Mouse (Mus musculus) adrenal gland, adult 18-20 months (tissue): ENCODE measurements around the gene Slc6a1. TPM values are rescaled to one million over a fixed set of nuclear protein-coding genes. Genes with fewer than 3 reads are reported as not detected.
"Not testable (repeated sequence)": the region's sequence is repeated elsewhere in the genome, so short reads cannot be mapped to it uniquely, and the experiment has no call there.

Experiments used
- DNase-seq, 2 experiments: peaks; one replicate each; pipeline ENCODE4 v3.0.0; 2021 to 2022; ENCODE audit warnings: low spot score in 2 of 2
- total RNA-seq, 2 experiments: library from RNA; stranded (reverse); gene quantifications; 1 replicate in 1 of 2; 2 replicates in 1 of 2; pipeline ENCODE4 v1.2.3; 2021

Slc6a1 gene
- total RNA-seq, 2 experiments from 2014 or later = not detected

DNA sequence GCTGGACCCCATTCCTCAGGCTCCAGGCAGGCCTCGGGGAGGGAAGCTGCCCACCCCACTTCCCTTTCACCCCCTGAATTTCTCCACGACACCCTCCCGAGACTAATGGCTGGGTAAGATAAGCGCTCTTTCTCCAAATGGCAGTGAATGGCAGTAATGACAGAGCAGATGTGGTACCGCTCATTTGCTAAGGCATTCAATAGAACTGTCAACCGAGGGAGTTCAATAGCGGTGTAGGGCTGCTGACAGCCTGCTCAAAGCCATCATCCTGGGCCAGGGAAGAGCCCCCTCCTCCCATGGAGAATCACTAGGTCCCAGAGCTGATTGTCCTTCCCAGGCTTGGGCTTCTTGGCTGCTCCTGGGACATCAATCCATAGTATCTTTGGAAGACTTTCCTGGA, 6.7 kb downstream of the Slc6a1 start:
- no peak for DNase-seq

DNA sequence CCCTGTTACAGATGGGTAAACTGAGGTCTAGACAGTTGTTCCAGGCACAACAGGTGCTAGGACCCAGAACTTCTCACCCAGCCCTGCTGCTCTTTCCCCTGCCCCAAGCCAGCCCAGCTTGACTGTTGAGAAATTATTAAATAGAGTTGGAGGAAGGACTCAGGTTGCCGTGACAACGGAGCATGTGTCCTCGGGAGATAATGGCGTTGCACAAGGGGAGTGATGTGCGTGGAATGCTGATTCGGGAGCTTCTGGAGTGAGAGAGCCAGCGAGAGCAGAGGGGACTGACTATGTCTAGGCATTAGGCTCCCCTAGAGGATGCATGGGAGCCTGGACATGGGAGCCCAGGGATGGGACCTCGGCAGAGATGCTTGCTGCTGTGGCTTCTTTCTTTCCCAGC, 7.7 kb downstream of the Slc6a1 start:
- no peak for DNase-seq

DNA sequence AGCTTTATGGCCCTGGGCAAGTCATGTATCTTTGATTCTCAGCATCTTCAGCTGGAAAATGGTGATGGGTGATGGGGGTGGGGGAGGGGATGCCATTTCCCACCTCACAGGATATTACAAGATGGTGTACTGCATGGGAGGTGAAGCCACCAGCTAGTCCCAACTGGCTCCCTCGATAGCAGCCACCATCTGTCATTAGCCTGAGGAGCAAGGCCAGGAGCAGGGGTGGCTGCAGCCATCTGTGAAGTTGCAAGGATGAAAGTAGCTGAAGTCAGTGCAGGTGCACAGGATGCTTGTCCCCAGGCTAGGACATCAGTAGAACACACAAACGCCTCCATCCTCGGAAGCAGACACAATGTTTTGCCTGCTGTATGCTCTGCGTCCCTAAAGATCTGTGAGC, 8.5 kb downstream of the Slc6a1 start:
- DNase-seq = no peak

DNA sequence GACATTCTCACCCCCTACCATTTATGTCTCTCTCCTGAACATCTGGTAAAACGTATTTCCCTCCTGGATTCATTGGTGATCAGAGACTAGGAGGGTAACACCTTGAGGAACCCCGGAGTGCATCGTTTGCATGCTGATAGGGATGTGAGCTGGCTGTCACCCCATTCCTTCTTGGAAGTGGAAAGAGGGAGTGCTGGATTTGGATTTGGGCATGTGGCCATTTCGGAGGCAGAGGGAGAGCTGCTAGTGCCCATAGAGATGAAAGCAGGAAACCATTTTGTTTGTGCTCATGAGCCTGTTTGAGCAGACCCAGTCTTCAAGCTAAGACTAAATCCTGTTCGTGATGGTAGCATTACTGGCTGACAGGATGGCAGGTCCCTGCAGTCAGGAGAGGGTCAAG, 9.0 kb downstream of the Slc6a1 start:
- no peak for DNase-seq

DNA sequence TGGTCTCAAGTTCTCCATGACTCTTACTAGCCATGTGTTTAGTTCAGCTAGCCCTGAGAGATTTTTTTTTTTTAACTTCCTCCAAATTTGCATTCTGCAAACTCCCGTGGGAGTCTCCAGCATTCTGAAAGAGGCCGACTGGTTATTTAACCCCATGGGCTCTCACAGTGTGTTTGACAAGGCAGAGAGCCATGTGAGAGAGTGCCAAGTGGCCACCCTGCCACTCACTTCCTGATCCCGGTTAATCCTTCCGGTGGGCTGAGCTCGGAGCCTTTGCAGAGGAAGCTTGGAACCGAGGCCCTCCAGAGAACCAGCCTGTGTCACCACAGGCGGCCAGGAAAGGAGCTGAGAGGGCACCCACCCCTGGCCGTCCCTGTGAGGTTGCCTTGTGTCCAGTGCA, 11.1 kb downstream of the Slc6a1 start:
- DNase-seq = no peak

DNA sequence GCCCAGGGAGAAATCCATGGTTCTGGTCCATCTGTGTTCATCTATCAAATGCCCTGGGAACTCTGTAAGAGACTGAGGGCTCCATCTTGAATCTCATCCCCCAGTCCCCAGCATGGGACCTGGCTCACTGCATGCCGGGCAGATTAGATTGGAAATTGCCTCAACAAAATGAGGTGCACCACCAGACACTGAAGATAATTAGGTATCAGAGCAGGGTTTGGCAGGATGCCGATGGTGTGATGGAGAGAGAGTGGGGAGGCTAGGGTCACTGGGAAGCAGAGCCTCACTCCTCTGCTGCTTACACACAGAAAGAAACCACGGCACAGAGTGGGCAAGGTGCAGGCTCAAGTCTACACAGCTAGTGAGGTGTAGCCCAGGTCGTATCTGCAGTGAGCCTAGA, 12.7 kb downstream of the Slc6a1 start:
- no peak for DNase-seq

DNA sequence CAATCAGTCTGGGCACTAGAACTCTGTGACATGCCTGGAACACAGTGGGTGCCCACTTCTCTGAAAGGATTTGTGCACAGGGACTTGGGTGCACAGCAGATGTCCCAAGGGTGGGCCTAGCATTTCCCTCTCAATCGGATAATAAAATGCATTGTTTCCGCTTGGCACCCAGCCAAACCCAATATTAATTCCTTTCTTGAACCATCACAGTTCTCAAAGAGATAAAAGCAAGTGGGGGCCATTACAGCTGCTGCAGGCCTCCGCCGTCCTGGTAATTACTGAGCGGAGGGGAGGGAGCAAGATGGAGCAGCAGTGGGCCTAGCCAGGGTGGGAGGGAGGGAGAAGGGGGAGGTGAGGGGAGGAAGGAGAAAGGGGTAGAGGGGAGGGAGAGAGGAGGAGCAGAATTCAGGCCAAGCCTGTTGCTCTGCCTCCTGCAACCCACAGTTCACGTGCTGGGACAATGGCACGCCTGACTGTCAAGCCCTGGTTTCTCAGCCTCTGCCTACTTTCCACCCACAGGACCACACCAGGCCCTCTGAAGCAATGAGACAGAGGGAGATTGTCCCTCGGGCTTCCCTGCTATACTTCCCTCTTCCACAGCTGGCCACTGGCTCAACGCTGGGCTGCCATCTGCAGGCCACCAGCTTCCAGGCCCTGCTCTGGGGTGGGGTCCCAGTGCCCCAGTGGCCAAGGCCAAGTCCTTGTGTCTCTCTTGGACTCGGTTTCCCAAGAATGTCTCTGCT, 15.0 kb downstream of the Slc6a1 start:
- DNase-seq = no peak

DNA sequence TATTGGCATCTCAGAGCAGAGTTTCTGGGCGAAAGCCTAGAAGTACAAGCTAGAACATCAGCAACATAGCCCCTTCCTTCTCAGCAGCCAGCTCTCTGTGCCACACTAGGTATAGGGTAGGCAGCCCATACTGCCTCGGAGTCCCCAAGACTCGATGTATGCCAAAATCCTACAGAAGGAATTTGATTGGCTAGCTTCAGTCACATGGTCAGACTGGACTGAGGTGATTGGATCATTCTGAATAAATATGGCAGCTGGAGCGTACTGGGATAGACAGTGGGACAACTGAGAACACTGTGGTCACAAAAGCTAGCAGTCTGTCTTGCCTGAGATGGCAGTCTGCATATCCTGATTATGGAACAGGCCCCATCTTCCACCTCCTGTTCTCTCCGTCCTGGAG, 17.3 kb downstream of the Slc6a1 start:
- DNase-seq = no peak

DNA sequence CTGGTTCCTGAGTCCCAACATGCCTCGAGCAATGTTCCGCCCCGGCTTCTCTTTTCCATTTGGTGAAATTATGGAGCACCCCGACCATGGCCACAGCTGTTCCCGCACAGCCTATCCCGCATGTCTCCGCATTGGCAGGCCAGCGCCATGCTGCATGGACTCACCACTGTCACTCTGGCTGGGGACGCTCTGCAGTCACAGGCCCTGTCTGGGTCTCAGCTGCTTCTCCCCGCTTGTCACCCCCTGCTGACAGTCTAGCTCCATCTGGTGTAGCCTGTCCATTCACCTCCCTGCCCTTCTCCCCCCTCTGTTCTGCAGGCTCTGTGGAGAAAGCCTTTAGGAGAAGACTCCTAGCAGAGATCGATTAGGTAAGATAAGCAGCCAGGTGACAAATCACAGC, 18.3 kb downstream of the Slc6a1 start:
- DNase-seq = no peak

DNA sequence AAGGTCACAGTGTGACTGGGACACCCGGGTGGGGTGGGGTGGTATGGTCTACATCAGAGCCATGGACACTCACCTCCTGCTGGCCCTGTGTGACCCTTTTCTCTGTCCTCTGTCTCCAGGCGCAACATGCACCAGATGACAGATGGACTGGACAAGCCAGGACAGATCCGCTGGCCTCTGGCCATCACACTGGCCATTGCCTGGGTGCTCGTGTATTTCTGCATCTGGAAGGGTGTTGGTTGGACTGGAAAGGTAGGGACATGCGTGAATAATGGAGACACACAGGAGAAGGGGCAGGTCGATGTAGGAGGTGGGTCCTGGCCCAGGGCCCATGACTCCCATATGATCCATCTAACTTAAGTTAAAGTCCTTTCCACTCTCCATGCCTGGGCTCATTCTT, 22.2 kb downstream of the Slc6a1 start:
- no peak for DNase-seq

DNA sequence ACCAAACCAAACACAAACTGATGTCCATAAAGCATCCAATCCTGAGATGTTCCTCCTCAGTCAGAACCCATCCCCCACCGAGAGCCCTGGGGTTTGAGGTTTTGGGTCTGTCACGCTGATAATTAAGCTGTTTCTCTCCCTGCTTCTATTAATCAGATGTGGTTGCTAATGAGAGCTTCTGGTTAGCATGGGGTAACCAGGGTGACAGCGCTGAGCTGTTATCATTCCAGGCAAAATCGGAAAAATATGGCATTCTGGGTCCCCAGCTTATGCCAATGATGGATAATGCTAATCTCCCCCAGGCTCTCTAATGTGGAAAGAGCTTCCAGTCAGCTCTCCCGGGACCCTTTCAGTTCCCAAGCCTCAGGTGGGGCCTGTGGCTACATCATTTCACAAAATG, 38.1 kb downstream of the Slc6a1 start:
- no peak for DNase-seq

DNA sequence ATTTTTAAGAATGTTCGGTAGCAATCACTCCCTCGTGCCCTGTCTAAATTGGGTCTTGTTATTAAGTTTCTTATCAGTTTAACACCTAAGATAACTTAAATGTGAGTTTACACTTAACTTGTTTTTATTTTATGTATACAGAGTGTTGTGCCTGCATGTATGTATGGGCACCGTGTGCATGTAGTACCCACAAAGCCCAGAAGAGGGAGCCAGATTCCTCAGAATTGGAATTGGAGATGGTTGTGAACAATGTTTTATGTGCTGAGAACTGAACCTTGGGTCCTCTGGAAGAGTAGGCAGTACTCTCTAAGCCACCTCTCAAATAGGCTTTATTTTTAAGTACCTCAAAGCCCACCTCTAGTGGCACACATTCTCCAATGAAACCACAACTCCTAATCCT, 38.7 kb downstream of the Slc6a1 start:
- DNase-seq = no peak

DNA sequence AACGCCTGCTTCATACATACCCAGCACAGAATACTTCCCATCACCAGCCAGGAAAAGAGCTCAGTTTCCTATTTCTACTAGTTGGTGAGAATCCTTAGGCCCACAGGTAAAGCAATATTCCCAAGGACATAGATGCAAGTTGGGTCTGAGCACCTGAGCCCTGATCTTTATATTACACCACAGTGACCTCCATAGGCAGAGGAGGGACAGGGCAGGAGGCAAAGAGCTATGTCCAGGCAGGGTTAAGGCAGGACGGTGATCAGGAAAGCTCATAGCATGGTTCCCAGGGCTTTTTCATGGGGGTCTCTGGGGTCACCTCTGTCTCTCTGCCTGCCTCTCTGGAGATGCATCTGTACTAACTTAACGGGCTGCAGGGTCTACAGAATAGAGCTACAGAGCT, 40.5 kb downstream of the Slc6a1 start:
- DNase-seq = no peak

DNA sequence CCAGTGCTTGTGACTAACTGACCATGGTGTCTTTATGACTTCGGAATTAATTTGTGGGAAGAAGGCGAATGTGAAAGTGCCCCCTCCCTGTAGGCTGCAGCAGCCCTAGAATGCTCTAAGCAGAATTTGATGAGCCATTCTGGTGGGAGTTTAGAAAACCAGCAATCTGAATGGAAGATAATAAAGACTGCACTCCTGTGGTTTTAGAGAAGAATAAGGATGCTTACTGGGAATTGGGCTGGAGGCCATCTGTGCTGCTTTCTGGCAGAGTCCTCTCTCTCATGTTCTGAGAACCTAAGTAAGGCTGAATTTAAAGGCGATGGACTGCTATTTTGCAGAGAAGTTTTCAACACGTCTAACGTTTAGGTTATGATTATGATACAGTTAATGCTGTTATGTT, 42.4 kb downstream of the Slc6a1 start:
- DNase-seq = no peak

DNA sequence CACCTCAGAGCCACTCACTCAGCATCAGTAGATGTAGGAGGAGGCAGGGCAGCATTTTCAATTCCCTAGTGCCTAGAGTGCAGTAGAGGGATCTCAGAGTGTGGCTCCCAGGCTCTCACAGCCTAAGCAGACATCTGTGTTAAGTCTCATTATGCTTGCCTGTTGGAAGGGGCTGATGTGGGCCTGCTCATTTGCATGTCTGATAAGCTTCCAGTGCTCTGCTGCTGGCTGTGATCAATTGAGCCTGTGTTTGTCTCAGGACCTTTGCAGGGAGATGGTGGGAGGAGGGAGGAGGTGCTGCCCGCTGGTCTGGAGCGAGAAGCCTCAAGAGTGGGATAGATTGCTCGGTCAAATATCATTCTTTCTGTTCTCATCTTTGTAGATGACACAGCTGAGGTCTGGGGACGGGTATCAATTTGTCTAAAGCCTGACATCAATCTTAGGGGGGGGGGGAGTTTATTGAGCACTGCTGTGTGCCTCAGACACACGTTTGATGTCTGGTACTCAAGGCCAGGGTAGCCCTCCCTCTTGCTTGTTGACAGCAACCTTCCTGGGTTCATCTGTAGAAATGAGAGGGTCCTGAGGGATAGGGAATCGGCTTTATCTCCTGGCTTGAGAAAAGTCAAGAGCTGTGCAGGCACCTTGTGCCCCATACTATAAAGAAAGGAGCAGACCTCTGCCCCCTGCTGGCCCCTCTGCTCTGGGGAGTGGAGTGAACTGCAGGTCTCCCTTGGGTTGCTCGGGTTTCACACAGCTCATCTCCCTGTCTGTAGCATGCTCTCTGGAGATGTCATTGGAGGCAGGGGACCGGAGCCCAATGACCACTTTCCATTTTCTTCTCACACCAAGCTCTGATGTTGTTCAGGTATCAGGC, 47.4 kb downstream of the Slc6a1 start:
- no peak for DNase-seq

DNA sequence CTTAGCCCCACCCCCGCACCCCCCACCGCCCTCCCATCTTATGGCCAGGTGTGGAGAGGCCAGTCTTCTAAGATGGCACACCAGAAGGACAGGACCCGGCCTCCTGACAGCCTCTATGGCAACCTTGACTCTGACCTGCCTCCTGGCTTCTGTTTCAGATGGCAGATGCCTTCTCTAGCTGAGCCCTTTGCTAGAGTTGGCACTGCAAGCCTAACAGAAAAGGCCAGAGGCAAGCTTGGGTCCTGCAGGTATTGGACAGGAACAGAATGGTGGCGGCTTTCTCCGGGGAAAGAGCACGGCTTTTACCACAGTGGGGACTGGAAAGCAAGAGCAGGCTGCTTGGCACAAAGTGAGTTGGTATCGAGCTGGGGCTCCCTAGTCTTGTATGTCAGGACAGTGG, 49.5 kb downstream of the Slc6a1 start:
- no peak for DNase-seq

DNA sequence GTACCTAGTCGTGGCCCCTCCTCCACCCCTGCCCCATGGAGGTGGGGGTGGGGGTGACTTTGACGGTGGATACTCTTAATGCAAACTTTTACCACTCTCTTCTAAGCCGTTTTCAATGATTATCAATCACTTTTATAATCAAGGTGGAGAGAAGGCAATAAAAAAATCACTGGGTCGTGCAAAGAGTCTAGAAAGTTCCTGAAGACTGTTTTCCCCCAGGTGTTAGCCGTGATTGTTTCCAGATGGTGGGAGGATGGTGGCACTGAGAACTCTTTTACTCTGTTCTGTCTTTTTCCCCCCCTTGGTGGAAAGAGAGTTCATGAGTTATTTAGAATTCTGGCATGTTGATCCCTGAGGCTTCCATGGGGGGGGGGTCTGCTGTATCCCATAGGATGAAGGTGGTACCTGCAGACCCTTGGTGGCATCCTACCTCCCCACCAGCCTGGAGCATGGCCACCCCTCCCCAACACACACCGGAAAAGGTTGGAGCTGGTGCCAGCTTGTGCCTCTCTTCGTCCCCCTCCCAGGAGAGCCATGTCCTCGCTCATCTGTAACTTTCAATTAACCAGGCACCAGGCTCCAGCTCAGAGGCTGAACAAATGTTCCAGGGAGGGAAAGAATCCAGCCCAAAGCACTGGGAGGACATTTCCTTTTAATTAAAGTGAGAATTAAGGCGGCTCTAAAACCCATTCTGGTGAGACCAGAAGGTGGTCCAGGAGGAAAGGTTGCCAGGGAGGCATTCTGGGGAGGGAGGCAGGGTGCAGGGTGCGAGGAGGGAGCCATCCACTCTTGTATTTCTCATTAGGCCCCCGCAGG, 53.9 kb downstream of the Slc6a1 start:
- no peak for DNase-seq

DNA sequence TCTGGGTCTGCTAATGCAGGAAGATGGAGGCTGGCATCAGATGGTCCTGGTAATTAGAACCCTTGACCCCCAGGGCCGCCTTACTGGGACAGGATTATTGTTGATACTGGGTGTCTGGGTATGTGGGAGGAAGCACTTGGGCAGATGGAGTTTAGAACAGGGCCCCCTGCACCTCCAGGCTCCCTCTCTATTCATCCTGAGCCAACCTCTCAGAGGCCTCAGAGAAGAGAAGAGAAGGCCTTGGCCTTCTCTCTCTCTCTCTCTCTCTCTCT, 54.4 kb downstream of the Slc6a1 start:
- DNase-seq = no peak

DNA sequence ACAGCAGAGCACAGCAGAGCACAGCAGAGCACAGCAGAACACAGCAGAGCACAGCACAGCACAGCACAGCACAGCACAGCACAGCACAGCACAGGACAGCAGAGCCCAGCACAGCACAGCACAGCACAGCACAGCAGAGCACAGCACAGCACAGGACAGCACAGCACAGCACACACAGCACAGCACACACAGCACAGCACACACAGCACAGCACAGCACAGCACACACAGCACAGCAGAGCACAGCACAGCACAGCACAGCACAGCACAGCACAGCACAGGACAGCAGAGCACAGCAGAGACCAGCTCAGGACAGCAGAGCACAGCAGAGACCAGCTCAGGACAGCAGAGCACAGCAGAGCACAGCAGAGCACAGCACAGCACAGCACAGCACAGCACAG, 58.9 kb downstream of the Slc6a1 start:
- DNase-seq = not testable (repeated sequence)

DNA sequence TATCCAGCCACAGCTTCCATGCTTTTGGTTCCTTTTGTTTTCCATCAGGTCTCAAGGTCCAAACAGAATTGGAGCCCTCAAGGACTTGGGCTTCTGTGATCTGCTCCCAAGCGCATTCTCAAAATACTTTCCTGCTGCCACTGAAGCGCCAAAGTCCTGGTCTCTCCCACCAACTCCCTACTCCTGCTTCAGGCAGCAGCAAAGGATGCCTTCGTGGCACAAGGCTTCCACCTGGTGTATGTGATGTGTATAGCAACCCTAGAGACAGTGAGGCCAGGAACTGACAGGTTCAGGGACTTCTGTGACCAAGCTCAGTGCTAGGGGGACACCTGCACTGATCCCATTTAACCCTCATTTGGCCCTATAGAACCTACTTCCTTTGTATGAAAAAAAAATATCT, 61.3 kb downstream of the Slc6a1 start:
- peak; percentile 26 to 29 for DNase-seq

DNA sequence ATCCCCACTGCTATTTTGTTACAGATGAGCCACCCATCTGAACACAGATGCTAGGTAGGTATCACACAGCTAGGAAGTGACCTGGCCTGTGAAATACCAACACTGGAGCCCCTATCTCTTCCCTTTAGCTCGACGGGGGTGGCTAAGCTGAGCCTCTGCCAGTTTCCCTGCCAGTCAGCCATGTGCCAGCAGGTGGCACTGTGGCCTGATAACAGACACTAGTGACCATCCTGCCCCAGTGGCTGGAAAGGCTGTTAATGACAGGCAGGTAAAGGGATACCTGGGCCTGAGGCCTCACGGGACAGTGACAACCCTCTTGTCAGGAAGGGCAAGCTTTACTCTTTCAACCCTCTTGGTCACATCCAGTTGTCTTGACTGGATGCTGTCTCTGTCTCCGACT, 62.7 kb downstream of the Slc6a1 start:
- DNase-seq = peak; percentile 51 to 69
